Mouse (Mus musculus): ENCODE measurements around the gene Syce2.
A peak's percentile ranks its signal among the peaks of the same experiment; 100 is the strongest.
"Not testable (repeated sequence)": the region's sequence is repeated elsewhere in the genome, so short reads cannot be mapped to it uniquely, and the experiment has no call there.

The Syce2 gene

DNA sequence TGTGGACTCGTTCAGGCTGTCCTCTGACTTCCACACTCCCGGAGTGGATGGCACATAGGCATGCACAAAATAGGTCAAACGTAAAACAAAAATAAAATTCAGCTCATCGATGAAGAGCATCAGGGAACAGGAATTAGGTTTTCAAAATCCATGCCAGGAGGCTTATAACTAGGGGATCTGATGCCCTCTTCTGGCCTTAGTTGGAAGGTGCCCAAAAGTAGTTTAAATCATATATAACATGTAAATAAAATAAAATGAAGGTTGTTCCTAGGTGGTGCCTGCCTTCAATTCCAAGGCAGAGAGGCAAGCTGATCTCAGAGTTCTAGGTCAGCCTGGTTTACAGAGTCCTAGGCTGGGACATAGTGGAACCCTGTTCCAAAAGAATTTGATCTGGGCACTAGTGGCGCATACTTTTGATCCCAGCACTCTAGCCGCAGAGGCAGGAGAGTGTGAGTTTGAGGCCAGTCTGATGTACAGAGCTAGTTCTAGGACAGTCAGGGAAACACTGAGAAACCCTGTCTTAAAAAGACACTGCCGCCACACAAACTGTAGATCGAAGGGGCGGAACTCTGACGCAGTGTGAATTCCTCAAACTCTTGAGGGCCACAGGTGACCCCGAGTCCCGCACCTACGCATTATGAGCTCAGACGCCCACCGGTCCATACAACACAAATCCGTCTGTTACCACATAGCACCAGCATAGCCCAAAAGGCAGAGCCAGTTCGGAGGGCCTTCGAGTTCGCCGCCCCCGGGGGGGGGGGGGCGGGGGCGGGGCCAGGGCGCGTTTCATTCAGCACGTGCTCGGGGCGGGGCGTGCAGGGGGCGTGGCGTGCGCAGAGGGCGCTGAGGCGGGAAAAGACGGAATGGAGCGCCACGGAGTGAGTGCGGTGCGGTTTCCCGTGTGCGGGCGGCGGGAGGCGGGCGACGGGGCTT, at the start of gene Syce2:
Syce2 (plus strand) TSS at position 736 of the 933 bp plus-strand sequence.
- peak; percentile 85 for DNase-seq

DNA sequence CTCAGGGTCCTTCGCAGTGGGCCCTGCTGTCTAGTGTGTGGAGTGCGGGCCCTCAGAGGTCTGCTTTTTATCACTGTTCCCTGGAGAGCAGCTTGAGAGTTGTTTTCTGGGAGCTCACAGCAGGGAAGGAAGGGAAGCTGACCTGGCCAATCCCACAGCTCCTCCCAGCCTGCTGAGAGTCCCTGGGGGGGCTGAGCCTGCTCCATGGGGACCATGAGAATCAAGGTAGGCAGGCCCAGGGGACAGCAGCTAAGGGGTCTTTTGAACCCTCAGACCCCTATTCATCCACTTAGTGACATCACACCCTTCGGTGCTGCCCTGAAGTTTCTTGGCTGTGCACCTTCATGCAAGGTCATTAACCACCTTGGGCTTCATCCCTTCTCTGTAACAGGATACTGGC, 49.2 kb upstream of the Syce2 start, which contains the start of gene Dand5:
Dand5 (minus strand) TSS at position 101 of the 400 bp plus-strand sequence.
- DNase-seq = no peak

DNA sequence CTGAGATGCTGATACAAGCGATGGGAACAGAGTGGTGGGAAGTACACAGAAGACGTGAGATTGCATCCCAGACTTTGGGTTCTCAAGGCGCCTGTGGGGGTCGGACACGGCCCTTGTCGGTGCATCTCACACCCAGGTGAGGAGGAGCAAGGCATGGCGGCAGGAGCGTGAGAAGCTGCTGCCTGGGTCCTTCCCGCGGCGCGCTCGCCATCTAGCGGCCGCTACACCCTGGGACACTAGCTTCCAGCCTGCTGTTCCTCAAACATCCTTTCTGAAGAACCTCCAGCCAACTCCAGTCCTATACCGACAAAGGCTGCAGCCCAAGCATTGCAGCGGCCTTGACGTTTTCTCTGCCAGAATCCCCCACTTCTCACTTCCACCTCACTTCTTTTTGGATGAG, 48.3 kb upstream of the Syce2 start:
- DNase-seq = peak; percentile 66

DNA sequence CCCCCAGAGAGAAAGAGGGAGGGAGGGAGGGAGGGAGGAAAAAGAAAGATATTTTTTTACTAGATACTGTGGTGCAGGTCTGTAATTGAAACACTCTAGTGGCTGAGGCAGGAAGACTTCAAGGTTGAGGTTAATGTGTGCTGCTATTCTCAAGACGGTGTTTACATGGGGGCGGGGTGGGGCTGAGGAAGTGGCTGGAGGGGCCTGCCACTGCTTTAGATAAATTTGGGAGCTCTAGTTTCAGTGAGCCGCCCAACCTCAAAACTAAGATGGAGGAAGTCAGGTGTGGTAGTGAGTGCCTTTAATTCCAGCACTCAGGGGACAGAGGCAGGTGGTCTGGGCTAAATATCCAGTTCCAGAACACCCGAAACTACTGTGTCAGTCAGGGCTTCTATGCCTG, 46.3 kb upstream of the Syce2 start:
- DNase-seq = no peak

DNA sequence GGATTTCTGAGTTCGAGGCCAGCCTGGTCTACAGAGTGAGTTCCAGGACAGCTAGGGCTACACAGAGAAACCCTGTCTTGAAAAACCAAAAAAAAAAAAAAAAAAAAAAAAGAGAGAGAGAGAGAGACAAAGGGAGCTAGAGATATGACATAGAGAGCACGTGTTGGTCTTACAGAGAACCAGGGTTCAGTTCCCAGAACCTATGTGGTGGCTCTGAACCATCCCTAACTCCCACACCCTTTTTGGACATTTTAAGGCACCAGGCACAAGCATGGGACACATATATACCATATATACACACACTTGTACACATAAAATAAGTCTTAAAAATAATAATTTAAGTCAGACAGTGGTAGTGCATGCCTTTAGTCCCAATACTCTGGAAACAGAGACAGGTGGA, 45.4 kb upstream of the Syce2 start:
- not testable (repeated sequence) for DNase-seq

DNA sequence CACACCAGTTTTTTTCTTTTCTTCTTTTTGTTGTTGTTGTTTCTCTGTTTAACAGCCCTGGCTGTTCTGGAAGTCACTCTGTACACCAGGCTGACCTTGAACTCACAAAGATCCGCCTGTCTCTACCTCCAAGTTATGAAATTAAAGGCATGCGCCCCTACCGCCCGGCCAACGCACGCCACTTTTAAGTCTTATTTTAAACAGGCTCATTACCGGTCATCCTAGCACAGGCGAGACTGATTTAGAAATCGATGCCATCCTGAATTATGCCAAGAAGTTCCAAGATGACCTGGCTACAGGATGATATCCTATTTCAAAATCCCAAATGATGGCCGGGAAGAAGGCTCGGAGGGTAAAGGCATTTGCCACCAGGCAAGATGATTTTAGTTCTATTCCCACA, 40.4 kb upstream of the Syce2 start, which contains the start of gene Gadd45gip1:
Gadd45gip1 (plus strand) TSS at position 33 of the 400 bp plus-strand sequence.
- DNase-seq = peak; percentile 22

DNA sequence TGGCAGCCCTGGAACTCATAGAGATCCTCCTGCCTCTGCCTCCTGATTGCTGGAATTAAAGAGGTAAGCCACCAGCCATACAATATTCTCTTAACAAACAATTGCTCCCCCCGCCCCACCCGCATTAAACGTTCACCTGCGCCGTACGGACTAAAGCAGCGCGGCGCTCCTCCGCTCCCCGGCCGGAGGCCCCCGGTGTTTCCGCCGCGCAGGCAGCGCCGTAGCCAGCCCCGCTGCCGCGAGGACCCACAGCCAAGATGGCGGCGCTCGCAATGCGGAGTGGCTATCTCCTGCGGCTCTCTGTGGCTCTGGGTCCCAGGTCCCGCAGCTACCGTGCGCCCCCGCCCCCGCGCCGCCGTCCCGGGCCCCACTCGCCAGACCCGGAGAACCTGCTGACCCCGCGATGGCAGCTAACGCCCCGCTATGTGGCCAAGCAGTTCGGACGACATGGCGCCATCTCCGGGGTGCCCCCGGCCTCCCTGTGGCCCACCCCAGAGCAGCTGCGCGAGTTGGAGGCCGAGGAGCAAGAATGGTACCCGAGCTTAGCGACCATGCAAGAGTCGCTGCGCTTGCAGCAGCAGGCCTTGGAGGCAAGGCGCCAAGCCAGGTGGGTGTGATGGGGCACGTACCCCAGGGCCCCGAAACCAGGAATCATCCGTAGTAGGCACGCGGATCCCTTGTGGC, 39.7 kb upstream of the Syce2 start:
- DNase-seq = peak; percentile 83

DNA sequence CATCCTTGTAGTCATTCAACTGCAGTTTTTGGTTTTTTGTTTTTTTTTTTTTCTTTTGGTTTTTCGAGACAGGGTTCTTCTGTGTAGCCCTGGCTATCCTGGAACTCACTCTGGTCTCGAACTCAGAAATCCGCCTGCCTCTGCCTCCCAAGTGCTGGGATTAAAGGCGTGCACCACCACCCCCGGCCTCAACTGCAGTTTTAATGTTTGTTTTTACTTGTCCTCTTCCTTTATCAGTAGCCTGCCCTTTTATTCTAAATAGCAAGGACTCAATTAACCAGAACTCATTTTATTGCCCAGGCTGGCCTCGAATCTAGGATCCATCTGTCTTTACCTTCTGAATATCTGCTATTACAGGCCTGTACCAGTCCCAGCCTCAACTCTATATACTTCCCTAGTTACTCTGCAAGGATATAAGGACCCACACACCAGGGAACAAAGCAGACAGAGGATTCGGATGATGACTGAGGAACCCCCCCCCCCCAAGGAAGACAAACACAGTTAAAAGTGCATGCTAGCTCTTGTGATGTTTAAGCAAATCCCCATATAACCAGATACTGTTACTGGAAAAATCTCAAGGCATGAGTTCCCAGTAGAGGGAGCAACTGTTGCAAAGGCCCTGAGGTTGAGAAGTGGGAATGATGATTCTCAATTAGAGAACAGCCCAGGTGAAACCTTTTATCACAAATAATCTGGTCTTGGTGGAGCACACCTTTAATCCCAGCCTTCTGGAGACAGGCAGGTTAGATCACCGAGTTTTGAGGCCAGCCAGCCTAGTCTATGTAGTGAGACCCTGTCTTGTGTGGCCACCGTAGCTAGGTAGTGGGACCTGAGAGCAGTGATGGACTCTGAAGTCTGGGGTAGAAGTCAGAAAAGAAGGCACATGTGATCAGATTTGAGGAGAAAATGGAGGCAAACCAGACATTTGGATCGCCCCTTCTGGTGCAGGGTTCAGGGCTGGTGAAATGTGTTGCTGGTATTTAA, 38.9 kb upstream of the Syce2 start:
- DNase-seq = no peak

DNA sequence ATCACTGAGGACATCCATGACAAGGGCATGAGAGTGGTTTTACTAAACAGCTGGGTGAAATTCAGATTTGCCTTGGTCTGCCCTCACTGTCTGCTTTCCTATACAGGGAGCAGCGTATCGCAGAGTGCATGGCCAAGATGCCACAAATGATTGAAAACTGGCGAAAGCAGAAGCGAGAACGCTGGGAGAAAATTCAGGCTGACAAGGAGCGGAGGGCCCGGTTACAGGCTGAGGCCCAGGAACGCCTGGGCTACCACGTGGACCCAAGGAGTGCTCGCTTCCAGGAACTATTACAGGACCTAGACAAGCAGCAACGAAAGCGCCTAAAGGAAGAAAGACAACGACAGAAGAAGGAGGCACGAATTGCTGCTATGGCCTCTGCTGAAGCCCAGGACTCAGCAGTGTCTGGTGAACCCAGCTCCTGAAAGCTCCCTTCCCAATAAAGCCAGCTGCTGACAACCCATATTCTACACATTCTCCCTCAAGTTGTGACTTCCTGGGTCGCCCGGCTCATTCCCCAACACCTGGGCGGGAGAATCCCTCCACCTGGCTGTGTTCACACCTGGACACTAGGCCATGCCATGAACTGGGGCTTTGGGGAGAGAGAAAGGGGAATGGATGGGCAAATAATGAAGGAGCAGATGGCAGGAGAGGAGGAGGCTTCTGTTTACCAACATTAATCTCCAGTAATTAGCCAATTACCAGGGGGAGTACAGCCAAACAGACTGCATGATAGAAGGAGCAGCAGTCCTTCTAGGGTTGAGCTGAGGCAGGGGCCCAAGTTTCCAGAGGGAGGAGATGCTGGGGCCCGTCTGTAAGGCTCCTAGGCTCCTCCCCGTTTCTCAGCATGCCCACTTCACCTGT, 37.7 kb upstream of the Syce2 start:
- no peak for DNase-seq

DNA sequence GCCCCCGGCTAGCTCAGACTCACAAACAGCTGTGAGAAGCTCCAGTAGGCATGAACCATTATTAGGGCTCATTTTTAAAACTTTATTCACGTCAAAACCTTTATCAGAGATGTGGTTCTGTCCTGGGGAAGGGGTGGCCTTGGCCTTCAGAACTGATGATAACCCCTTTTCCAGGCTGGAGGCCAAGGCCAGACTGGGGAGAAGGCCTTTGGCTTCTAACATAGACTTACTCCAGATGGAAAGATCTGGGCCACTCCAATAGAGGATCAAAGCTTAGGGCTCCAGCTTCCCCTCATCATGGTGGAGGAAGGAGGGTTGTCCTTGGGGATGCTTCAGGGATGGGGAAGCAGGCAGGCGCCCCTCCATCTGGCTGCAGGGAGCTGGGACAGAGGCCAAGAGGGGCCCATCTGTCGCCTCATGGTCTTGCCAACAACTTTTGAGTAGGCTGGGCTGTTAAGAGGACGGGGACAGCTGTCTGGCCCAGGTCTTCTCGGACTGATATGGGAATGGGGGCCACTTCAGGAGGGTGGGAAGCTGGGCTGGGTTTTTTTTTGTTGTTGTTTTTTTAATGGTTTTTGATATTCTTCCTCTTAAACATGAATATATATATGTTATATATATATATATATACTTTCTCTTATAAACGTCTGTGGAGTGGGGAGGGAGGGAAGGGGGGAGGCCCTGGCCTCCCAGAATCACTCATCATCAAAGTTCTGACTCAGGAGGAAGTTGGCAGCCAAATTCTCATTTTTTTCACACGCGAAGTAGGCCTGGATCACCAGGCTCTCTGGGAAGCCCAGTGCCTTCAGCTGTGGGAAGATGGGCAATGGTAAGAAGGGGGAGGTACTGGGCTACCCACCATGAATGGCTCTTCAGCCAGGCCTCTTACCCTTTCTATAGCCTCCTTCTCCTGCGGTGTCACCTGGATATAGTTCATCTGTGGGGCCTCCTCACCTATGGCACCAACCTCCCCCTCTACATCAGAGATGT, 36.8 kb upstream of the Syce2 start:
- no peak for DNase-seq

DNA sequence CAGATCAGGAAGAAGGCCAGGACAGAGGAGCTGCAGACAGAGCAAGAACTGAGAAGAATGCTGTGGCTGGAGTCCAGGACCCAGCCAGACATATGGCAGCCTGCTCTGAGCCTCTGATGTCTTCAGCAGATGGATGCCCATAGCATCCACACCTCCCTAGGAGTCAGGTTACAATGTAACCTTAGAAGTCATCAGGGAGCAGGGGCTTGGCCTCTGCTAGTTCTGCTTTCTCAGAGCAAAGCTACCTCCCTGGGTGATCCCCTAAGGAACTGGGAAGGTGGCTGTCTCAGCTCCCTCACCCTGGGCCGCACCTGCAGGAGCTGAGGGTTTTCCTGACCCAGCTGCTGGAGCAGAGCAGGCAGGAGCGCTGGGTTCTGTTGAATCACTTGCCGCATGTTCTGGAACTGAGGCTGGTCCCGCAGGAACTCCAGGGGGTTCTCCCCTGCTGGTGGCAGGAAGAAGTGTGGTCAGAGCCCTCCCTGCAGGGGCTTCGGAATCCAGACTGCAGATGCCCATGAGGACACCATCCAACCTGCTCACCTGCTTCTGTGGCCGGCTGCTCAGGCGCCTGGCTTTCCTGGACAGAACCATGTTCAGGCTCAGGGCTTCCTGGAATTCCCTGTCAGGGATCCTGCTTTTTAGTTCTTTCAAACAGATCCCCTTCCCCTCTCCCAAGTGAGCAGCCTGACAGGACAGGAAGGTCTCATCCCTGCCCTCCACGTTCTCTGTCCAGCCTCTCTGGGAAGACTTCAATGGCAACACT, 34.6 kb upstream of the Syce2 start:
- no peak for DNase-seq

DNA sequence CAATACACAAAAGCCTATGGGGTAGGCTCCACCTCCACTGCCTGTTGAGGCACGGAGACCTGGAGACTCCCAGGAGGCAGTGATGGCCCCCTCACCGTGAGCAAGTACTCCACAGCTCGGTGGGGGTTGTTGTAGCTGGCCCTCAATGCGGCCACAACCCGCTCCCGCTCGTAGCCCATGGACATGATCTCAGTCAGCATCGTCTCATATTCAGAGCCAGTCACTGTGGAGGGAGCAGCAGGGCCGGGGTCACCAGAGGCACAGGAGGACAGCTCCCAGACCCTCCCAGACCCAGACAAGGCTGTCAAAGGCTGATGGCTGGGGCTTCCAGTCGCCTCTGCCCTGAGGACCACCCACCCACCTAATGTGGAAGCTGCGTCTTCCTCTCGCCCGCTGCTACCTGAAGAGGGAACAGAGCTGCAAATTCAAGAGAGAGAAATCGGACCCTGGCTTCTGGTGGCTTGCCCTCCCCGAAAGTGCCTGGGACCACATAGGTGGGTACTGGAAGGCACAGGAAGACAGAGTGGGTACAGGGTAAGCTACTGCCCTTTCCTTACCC, 33.9 kb upstream of the Syce2 start:
- DNase-seq = no peak

DNA sequence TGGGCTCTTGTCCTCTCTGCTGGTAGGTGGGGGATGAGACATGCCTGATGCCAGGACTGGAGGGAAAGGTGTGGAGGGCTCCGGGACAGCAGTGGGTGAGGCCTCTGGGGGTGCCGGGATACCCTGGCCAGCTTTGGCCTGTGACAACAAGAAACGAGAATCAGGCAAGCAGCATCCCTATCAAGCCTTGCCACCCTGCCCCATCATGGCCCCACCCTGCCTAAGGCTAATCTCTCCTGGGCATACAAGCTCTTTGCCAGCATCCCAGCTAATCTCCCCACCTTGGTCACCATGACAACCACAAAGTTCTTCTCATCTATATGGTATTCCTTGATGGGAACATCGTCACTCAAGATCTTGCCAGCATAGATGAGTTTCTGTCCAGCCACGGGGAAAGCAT, 33.4 kb upstream of the Syce2 start:
- no peak for DNase-seq

DNA sequence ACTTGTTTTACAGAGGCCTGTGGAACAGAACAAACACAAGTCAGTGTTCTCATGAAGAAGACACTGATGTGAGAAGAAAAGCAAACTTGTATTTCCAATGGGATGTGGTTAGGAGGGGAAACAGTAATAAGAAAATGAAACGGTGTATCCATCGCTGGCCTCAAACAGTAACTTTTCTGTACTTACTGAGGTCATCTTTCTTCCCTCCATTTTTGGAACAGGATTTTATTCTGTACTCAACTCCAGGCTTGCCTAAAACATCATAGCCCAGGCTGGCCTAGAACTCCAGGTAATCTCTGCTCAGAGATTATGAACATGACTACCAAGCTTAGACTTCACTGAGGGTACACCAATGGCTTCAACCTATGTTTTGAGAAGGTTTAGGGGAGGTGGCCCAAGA, 32.5 kb upstream of the Syce2 start:
- no peak for DNase-seq

DNA sequence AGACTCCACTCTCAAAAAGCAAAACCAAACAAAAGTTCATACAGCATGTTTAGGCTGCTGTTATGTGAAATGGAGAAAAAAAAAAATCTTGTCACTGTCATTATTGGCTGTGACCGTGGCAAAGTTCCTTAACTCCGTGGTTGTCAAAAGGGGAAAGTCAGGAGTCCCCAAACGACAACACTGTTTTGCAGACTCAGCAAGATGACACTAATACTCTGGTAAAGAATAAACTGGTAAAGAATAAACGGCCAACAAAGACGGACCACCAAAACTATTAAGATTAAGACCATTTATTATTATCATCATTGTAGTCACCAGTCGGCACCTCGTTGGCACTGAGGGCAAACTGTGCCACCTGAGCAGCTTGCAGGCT, 32.0 kb upstream of the Syce2 start:
- no peak for DNase-seq

DNA sequence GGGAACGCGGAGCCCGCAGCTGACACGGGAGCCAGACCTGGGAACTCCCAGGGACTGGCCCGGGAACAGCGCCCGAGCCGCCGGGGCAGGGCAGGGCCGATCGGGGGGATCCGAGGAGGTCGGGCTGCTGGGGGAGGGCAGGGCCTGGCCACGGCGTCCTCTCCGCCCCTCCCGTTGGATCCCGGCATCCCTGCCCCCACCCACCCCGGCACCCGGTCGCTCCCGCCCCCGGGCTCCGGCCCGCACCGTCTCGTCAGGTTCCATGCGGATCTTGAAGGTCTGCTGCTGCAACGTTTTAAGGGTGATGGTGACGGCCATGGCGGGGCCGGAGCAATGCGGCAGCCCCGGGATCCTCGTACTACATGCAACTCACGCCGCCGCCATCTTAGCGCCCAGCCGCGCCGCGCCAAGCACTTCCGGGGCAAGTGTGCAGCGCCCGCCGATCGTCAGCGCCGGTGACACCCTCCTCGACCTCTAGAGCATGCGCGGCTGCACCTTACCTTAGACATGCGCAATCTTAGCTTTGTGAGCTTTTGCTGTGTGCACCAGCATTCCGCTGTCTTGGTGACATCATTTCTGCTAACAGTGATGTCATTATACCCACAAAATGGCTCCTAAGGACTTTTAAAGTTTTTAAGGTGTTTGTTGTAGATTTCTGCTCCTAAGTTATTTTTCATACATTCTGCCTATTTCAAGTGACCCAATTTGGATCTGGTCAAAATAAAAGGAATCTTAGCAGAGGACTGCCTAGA, 31.5 kb upstream of the Syce2 start, which contains the start of gene Rad23a:
Rad23a (minus strand) TSS at position 418 of the 752 bp plus-strand sequence.
- DNase-seq = peak; percentile 90

DNA sequence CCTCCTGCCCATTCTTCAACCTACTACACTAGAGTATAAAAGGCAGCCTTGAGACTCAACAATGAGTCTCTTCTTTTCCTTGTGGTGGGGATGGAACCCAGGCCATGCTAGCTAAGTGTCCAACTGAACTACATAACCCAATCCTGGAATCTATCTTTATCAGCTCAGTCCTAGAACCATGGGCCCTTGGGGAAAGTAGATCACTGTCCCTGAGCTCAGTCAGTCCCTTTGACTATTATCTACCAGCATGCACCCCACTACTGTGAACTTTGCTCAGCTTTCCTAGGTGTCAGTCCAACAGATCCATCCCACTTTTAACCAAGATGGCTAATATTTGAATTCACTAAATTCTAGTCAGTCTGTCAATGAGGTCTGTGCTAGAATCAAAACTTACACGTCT, 30.4 kb upstream of the Syce2 start:
- DNase-seq = no peak

DNA sequence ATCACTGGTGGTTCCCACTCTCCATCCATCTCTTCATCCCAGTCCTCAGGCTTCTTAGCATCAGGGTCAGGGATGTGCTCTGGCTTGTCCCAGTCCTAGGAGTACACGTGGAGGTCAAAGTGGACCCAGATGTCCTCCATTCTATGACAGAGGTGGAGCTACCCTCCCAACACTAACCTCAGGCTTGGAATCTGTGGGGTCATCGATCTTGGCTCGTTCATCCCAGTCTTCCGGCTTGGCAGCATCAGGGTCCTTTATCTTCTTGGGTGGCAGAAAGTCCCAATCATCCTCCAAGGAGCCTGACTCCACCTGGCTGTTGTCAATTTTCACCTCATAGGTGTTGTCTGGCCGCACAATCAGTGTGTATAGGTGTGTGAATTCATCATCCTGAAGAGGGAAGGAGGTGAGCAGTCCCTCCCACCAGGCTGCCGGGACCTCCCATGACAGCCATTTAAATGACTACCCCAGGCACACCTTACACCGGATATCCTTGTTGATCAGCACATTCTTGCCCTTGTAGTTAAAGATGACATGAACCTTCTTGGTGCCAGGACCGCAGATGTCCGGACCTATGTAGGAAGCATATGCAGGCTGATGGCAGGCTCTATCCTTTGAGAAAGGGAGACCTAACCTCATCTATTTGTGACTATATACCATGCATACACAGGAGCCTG, 27.4 kb upstream of the Syce2 start:
- DNase-seq = no peak

All from lung, postnatal 14 days (tissue).